Mouse (Mus musculus) embryonic facial prominence, embryonic 13.5 days (tissue): ENCODE measurements around the gene Arhgap28. TPM values are rescaled to one million over a fixed set of nuclear protein-coding genes. Genes with fewer than 3 reads are reported as not detected.
A peak's percentile ranks its signal among the peaks of the same experiment; 100 is the strongest.

ENCODE experiments used
- ATAC-seq: fragments of 200-750 bp; cut with Nextera tagmentation; 2 replicates; pipeline ENCODE4 v1.8.0; 2017; ENCODE audit warnings: low read depth; ENCODE audit not compliant: insufficient number of reproducible peaks, insufficient read depth, low FRiP score, low TSS enrichment
- H3K27ac ChIP-seq: fragments of 300-500 bp; sonication (generic); 2 replicates; pipeline ENCODE4 v1.5.1; 2015; ENCODE audit warnings: moderate library complexity, mild to moderate bottlenecking, inconsistent platforms
- H3K27me3 ChIP-seq: fragments of 300-500 bp; sonication (generic); 2 replicates; pipeline ENCODE4 v1.6.1; 2015; ENCODE audit warnings: mild to moderate bottlenecking, inconsistent platforms
- H3K36me3 ChIP-seq: fragments of 300-500 bp; sonication (generic); 2 replicates; pipeline ENCODE4 v1.6.1; 2015; ENCODE audit warnings: mild to moderate bottlenecking, inconsistent platforms
- H3K4me1 ChIP-seq: fragments of 300-500 bp; sonication (generic); 2 replicates; pipeline ENCODE4 v1.6.1; 2015; ENCODE audit warnings: inconsistent platforms
- H3K4me2 ChIP-seq: fragments of 300-500 bp; sonication (generic); 2 replicates; pipeline ENCODE4 v1.6.1; 2015; ENCODE audit warnings: moderate library complexity, mild to moderate bottlenecking, inconsistent platforms
- H3K4me3 ChIP-seq: fragments of 300-500 bp; sonication (generic); 2 replicates; pipeline ENCODE4 v1.5.1; 2015; ENCODE audit warnings: mild to moderate bottlenecking, inconsistent platforms
- H3K9ac ChIP-seq: fragments of 300-500 bp; sonication (generic); 2 replicates; pipeline ENCODE4 v1.6.1; 2015; ENCODE audit warnings: mild to moderate bottlenecking, inconsistent platforms
- H3K9me3 ChIP-seq: fragments of 300-500 bp; sonication (generic); 2 replicates; pipeline ENCODE4 v1.6.1; 2016; ENCODE audit warnings: inconsistent platforms
- WGBS: fragments of 180-500 bp; shearing (Covaris S2); methylation state at CpG from one replicate; pipeline ENCODE4 v1.1.7; 2015; ENCODE audit warnings: mixed read lengths; 5-methylcytosine and 5-hydroxymethylcytosine counted together
- polyA plus RNA-seq: library from polyadenylated mRNA; unstranded; fragments of >200 nt; fragmentation: Nextera tagmentation; extraction: Ambion mirVana; gene quantifications from 2 replicates; pipeline ENCODE4 v1.2.1, GENCODE M21; 2015

Gene Arhgap28
- polyA plus RNA-seq, 1 experiment from 2014 or later = 56.6 TPM

DNA sequence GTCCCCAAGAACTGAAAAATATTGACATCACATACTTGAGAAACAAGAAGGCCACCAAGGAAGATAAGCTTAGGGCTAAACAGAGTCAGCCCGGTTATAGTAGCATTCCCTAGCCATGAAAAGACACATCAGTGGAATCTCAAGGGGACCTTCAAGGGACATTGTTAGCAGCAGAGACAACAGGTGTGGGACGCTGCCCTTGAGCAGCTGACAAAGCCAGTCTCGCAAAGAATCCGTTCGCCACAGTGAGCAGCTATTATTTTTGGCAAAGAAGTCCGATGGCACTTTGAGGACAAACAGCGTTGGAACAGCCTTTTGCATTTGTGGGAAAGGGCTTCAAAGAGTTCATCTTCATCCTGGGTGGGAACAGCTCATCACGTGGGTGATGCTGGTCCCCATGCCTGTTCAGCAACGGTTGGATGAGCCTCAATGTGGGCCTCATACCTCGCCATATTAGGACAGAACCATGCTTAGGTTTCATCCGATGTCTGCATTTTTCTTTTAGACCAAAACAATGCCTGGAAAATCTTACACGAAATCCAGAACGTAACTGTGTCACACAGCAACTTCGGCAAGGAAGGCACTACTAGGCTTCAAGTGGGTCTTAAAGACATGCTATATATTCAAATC is 99.5 kb downstream of the Arhgap28 start:
- H3K36me3 ChIP-seq = peaks cover 13% of the 10 kb centered on the region
- no peaks in the 10 kb centered on the region for H3K27me3 ChIP-seq
- H3K27ac ChIP-seq = no peak overlapping the region
- ATAC-seq = no peak
- peaks cover 20% of the 10 kb centered on the region; the same call in 1 of the 2 replicates for H3K4me1 ChIP-seq
- H3K4me2 ChIP-seq = no peak overlapping the region
- no peaks in the 10 kb centered on the region for H3K9me3 ChIP-seq
- H3K4me3 ChIP-seq = no peak overlapping the region
- 89% methylated on average over 14 of the region's 14 CpGs for WGBS
- H3K9ac ChIP-seq = no peak overlapping the region

DNA sequence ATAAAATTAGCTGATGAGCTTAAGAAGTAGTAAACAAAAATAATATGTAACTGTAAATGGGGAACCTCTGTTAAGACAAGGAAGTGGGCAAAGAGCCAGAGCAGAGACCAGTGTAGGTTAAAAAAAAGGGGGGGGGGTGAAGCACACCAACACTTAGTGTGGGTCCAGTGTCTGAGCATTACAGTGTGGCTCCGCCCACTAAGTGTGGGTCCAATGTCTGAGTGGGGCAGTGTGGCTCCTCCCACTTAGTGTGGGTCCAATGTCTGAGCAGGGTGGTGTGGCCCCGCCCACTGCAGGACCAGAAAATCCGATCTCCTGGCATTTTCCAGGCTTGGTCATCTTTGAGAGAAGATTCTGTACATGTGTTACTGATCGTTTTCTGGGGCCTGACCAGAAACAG is 101.1 kb downstream of the Arhgap28 start:
- 76% methylated on average over 4 of the region's 4 CpGs for WGBS
- ATAC-seq = no peak
- Histone ChIP-seq H3K9ac (no peak overlapping the region), H3K4me3 (no peak overlapping the region), H3K9me3 (no peaks in the 10 kb centered on the region), H3K4me2 (no peak overlapping the region), H3K27ac (no peak overlapping the region), H3K27me3 (no peaks in the 10 kb centered on the region), H3K36me3 (peaks cover 24% of the 10 kb centered on the region), H3K4me1 (0 out of 2 replicates have a peak, but pooled peaks cover 7% of the 10 kb centered on the region)

DNA sequence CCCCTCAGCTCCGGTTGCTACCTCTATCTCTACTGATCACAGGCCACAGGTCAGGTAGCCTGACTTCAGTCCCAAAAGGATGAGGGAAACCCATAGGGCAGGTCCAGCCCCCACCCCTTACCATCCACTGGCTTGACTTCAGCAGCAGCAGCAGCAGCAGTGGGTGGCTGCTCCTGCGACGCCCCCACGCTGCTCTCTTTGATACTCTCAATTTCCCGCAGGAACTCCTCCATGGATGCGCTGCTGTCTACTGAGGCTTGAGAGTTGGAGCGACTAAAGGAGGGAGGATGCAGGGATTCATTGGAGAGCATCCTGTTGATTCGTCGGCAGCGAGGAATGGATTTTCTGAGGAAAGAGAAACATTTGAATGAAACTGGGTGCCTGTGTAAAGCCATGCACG is 102.8 kb downstream of the Arhgap28 start:
- Histone ChIP-seq H3K27me3 (no peaks in the 10 kb centered on the region), H3K4me1 (0 out of 2 replicates have a peak, but pooled peaks cover 3% of the 10 kb centered on the region), H3K27ac (no peak overlapping the region), H3K4me2 (no peak overlapping the region), H3K9ac (no peak overlapping the region), H3K4me3 (no peak overlapping the region), H3K36me3 (peaks cover 25% of the 10 kb centered on the region), H3K9me3 (no peaks in the 10 kb centered on the region)
- ATAC-seq = no peak
- WGBS = 79% methylated on average over 11 of the region's 11 CpGs

DNA sequence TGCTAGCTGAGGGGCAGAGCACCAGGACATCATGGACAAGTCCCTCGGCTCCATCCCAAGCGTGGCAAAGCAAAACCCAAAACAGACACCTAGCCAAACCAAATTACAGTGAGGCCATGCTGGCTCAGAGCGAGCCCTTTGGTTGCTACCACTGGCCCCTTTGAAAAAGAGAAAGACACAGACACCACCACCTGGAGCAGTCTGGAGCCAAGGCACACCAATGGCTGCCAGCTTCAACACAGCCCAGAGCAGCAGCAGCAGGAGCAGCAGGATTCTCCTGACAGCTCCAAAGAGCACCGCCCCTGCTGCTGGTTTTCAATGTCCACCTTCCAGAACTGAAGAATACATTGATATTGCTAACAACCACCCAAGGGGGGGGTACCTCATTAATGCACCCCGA is 104.5 kb downstream of the Arhgap28 start:
- H3K27me3 ChIP-seq = no peaks in the 10 kb centered on the region
- H3K9ac ChIP-seq = no peak overlapping the region
- no peaks in the 10 kb centered on the region for H3K9me3 ChIP-seq
- H3K4me1 ChIP-seq = 0 out of 2 replicates have a peak, but pooled peaks cover 3% of the 10 kb centered on the region
- no peak overlapping the region for H3K27ac ChIP-seq
- H3K4me3 ChIP-seq = no peak overlapping the region
- H3K4me2 ChIP-seq = no peak overlapping the region
- ATAC-seq = no peak
- H3K36me3 ChIP-seq = peaks cover 43% of the 10 kb centered on the region
- 88% methylated on average over 5 of the region's 5 CpGs for WGBS

DNA sequence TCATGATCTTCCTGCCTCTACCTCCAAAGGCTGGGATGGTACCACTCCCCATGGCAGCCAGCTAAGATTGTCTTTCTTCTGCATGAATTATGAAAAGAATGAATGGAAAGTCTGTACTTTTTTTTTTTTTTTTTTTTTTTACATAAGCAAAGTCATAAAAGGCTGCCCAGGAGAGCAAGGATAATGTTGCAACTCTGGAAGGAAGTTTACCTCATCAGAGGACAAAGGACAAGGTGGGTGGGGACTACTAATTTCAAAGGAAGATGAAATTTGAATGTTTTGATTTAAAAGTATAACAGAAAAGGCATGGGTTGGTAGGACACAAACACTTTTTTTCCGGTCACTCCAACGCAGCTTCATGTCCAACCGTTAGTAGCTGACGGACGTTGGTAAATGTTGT is 107.5 kb downstream of the Arhgap28 start:
- Histone ChIP-seq H3K9me3 (no peaks in the 10 kb centered on the region), H3K36me3 (peaks cover 64% of the 10 kb centered on the region), H3K4me3 (no peak overlapping the region), H3K27ac (no peak overlapping the region), H3K9ac (no peak overlapping the region), H3K4me2 (no peak overlapping the region), H3K4me1 (0 out of 2 replicates have a peak, but pooled peaks cover 3% of the 10 kb centered on the region), H3K27me3 (no peaks in the 10 kb centered on the region)
- no peak for ATAC-seq
- WGBS = 96% methylated on average over 5 of the region's 5 CpGs

DNA sequence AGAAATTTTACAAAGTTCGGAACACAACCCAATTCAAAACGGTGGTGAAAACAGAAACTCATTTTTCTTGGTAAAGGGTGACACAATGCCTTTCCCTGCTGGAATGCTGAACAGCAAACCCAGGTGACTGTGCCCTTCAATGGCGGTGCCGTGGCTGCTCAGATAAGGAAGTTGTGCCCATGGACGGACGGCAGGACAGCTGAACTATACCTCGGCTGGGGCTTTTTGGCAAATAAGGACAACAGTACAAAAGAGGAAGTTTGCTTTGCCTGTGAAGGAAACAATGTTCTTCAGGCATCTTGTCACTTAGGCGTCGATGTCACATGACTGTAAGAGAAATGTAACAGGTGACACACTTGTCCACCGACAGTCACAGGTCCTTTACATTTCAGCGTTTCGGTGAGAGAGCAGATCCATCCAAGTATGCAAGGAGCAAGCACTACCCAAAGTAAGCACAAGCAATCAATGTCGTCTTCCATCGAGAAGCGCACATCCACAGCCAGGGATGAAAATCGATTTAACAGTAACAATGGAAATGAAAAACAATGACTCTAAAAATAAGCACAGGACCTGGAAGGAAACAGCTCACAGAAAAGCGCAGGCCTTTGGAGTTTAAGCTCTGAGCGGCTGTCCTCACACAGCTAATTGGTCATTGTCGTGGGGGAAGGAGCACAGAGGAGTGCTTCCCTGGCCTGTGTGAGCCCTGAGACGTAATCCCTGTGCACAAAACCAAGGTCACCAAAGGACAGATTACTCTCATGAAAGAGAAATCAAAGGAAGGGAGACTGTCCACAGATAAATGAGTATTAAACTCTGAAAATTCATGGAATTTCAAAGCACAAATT is 114.2 kb downstream of the Arhgap28 start:
- Histone ChIP-seq H3K27ac (0 out of 2 replicates have a peak overlapping the region, but pooled peaks have one; percentile 49), H3K9me3 (no peaks in the 10 kb centered on the region), H3K36me3 (peaks cover 64% of the 10 kb centered on the region), H3K4me2 (no peak overlapping the region), H3K9ac (no peak overlapping the region), H3K4me3 (no peak overlapping the region), H3K4me1 (no peaks in the 10 kb centered on the region), H3K27me3 (no peaks in the 10 kb centered on the region)
- ATAC-seq = no peak
- WGBS = 83% methylated on average over 20 of the region's 20 CpGs

DNA sequence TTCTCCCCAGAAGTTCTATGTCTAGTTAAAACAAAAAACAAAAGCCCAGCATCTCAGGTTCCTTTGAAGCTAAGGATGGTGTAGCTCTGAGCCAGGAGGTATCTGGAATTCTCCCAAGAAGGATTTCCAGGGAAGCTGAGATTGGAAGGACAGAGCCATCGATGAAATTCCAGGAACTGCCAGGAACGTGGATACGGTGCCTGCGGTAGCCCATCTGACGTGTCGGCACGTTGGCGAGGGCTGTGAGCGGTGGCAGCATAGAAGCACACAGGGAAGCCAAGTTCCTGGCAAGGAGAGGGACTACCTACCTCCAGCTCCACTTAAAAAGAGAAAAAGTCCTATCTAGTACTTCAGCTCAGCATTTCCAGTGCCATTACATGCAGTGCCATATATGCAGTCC is 115.8 kb downstream of the Arhgap28 start:
- H3K4me2 ChIP-seq = no peak overlapping the region
- no peaks in the 10 kb centered on the region for H3K27me3 ChIP-seq
- H3K4me1 ChIP-seq = no peaks in the 10 kb centered on the region
- no peak overlapping the region for H3K4me3 ChIP-seq
- ATAC-seq = no peak
- H3K9me3 ChIP-seq = no peaks in the 10 kb centered on the region
- H3K36me3 ChIP-seq = peaks cover 64% of the 10 kb centered on the region
- H3K27ac ChIP-seq = no peak overlapping the region
- WGBS = 95% methylated on average over 9 of the region's 9 CpGs
- no peak overlapping the region for H3K9ac ChIP-seq

DNA sequence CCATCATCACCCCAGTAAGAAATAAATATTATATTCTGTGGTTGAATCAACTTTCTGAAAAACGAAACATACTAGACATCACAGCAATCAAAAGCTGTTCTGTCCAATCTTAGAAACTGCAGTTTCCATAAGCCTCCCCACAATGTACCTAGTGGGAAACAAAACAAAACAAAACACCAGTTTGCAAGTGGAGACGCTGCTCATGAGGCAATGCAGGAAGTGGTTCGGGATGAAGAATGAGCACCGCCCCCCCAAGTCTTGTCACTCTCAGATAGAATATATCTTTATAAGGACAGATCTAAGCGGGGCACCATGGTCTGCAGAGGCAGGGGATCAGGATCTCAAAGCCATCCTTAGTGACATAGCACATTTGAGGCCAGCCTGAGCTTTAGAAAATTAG is 117.6 kb downstream of the Arhgap28 start:
- peaks cover 64% of the 10 kb centered on the region for H3K36me3 ChIP-seq
- no peaks in the 10 kb centered on the region for H3K4me1 ChIP-seq
- H3K4me3 ChIP-seq = no peak overlapping the region
- no peak overlapping the region for H3K27ac ChIP-seq
- no peaks in the 10 kb centered on the region for H3K27me3 ChIP-seq
- no peaks in the 10 kb centered on the region for H3K9me3 ChIP-seq
- ATAC-seq = no peak
- no peak overlapping the region for H3K9ac ChIP-seq
- WGBS = 82% methylated on average over 5 of the region's 5 CpGs
- H3K4me2 ChIP-seq = no peak overlapping the region

DNA sequence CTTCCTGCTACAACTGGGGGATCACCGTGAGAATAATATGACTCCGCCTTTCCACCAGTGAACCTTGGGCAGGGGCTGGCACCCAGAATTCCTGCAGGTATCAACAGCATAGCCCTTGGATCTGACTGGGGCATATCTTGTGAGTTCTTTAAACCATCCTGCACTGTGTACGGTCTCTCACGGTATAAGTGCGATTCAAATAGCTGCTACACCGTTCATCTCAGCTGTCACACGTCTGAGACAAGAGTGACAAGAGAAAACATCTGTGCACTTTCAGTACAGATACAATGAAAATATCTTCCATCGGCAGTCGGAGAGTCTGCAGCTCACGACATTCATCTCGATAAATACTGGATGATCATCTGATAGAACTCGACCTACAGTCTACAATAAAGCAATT is 126.3 kb downstream of the Arhgap28 start:
- peaks cover 76% of the 10 kb centered on the region for H3K36me3 ChIP-seq
- WGBS = 86% methylated on average over 12 of the region's 12 CpGs

DNA sequence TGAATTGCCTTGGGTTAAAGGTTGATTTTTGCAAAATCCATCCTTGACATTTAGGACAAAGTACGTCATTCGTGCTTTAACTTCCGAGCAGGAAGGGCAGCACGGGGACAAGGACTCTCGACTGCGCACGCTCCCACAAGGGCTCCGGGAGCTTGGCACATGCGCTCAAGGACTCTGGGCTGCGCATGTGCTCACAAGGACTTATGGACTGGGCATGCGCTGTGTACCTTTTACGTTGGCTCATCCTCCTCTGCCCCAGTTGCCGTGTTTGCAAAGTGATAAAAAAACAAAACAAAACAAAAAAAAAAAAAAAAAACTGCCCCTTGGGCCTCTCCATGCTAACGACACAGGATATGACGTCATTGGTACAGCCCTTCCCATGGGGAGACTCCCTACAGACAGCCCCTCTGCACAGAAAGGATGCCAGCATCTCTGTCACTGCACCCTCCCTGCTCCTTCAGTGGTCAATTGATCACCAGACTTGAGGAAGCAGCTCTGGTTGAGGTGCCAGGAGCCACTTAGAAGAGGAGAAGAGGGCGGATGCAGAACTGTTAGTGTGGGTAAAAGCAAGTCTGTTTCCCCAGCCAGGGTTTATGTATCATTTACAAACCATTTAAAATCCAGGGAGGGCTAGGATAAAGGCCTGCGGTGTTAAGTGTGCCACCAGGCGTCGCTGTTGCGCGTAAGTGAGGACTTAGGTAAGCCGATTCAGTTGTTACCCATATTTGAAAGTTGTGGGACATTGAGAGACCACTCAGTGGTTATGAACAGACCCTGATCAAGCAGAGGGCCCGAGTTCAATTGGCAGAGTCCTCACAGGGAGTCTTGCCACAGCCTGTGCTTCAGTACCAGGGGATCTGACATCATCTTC is 134.0 kb downstream of the Arhgap28 start:
- Histone ChIP-seq H3K27me3 (no peaks in the 10 kb centered on the region), H3K9ac (no peak overlapping the region), H3K4me1 (peaks cover 27% of the 10 kb centered on the region), H3K4me2 (no peak overlapping the region), H3K4me3 (no peak overlapping the region), H3K36me3 (peaks cover 66% of the 10 kb centered on the region), H3K9me3 (peaks cover 3% of the 10 kb centered on the region; the same call in 1 of the 2 replicates), H3K27ac (0 out of 2 replicates have a peak overlapping the region, but pooled peaks have one; percentile 24)
- ATAC-seq = no peak
- 74% methylated on average over 23 of the region's 23 CpGs for WGBS

More for the DNA sequence above, 126.3 kb downstream of the Arhgap28 start:
- no peak for ATAC-seq
- no peak overlapping the region for H3K27ac ChIP-seq
- H3K9me3 ChIP-seq = no peaks in the 10 kb centered on the region
- H3K4me3 ChIP-seq = no peak overlapping the region
- no peak overlapping the region for H3K9ac ChIP-seq
- no peaks in the 10 kb centered on the region for H3K27me3 ChIP-seq
- H3K4me2 ChIP-seq = no peak overlapping the region
- H3K4me1 ChIP-seq = no peaks in the 10 kb centered on the region

DNA sequence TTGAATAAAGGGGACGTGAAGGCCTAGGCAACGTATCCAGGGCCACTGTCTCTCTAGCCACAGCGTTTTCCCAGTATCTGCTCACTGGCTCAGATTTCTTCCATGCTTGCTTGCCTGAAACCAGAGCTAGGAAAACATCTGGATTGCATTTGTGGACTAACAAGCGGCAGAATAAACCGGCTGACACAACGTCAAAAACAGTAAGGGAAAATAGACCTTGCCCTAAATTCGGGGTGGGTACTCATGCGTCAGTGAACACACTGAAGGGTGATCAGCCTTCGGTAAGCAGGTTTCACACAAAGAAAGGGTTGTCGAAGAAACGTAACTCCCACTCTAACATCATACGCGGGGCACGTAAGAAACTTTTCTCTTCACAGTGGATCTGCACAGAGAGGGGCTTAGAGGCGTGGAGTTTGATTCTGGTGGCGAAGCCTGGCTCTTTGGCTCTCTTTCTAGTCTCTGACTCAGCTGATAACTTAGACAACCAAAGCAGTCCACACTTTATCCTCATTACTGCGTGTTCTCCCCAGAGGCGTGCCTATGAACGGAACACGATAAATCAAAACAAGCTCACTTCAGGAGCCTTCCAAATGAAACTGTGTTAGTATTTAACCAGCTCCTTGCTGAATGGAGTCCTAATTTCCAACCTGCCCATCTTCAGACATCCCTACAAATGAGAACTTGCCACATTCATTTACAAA is 137.2 kb downstream of the Arhgap28 start:
- WGBS = 17% methylated on average over 20 of the region's 20 CpGs
- H3K36me3 ChIP-seq = peaks cover 53% of the 10 kb centered on the region
- H3K4me1 ChIP-seq = peaks cover 38% of the 10 kb centered on the region
- no peaks in the 10 kb centered on the region for H3K27me3 ChIP-seq
- H3K4me3 ChIP-seq = peak overlapping the region; percentile 7; the same call in 1 of the 2 replicates
- H3K9ac ChIP-seq = peak overlapping the region; percentile 47
- peak overlapping the region; percentile 45 for H3K4me2 ChIP-seq
- ATAC-seq = peak; percentile 63; the same call in 1 of the 2 replicates
- peak overlapping the region; percentile 98 for H3K27ac ChIP-seq
- peaks cover 3% of the 10 kb centered on the region; the same call in 1 of the 2 replicates for H3K9me3 ChIP-seq
